In genomic region chr6:12260325-12261076, GRCm38 (mm10) we compare ENCODE assay signal across 8 mouse cellular contexts.
DNase-seq lines count a peak whose midpoint lies in the region; ATAC-seq and TF ChIP-seq lines count a peak whose summit lies in the region.

No protein-coding gene starts in this region.

- no peak for TF ChIP-seq EP300 in lung, postnatal 0 days (IDR thresholded peaks at IDR 0.05)

- WGBS in heart, embryonic 14.5 days: 37% methylated on average over 9 of the region's 9 CpGs
- 35% methylated on average over 9 of the region's 9 CpGs for WGBS in lung, postnatal 0 days

- H3K27ac ChIP-seq in heart, embryonic 14.5 days (replicated peaks in 1 of 2; ENCODE audit: control insufficient read depth in 1 of 2, insufficient read depth in 1 of 2, low read depth in 2 of 2, low read length in 2 of 2): no peak overlapping the region
- no peak overlapping the region for H3K27ac ChIP-seq in lung, postnatal 0 days (ENCODE audit: low read length)

- H3K27me3 ChIP-seq in heart, embryonic 14.5 days (ENCODE audit: control insufficient read depth, insufficient read depth, low read length): no peaks in the 10 kb centered on the region
- H3K27me3 ChIP-seq in lung, postnatal 0 days (replicated peaks; ENCODE audit: insufficient read depth, low read length): no peaks in the 10 kb centered on the region

- peak; percentile 9 to 47 for DNase-seq in heart, adult 18-20 months
- no peak for DNase-seq in heart, adult 11 months
- DNase-seq in MEL-GATA-1-ER (ENCODE audit: extremely low read depth, low read depth): peak; percentile 18
- peak; percentile 76 for DNase-seq in cerebellum, adult 9-10 months
- peak; percentile 61 for DNase-seq in kidney, postnatal 10 days
- DNase-seq in lung, postnatal 0 days (ENCODE audit: low spot score): peak; percentile 58
- peak; percentile 18 for DNase-seq in right cerebral cortex, postnatal 14 days

- peak; percentile 78 for TF ChIP-seq CTCF in lung, postnatal 0 days (IDR thresholded peaks at IDR 0.05)

- no peaks in the 10 kb centered on the region for H3K4me1 ChIP-seq in heart, embryonic 14.5 days (ENCODE audit: control insufficient read depth in 2 of 2, insufficient read depth in 2 of 2, low read length in 2 of 2)
- H3K4me1 ChIP-seq in lung, postnatal 0 days (ENCODE audit: insufficient read depth, low read depth, low read length): no peaks in the 10 kb centered on the region

- ATAC-seq in heart, embryonic 14.5 days (ENCODE audit: insufficient number of reproducible peaks, insufficient read depth, low FRiP score, low read depth): no peak
- ATAC-seq in lung, postnatal 0 days: peak; percentile 76

- no peaks in the 10 kb centered on the region for H3K9me3 ChIP-seq in heart, embryonic 14.5 days (ENCODE audit: control insufficient read depth, low read length)
- no peaks in the 10 kb centered on the region for H3K9me3 ChIP-seq in lung, postnatal 0 days (ENCODE audit: low read length)

- H3K9ac ChIP-seq in heart, embryonic 14.5 days (ENCODE audit: low read length): no peak overlapping the region
- H3K9ac ChIP-seq in lung, postnatal 0 days (replicated peaks; ENCODE audit: low read depth): no peak overlapping the region

- no peaks in the 10 kb centered on the region for H3K36me3 ChIP-seq in heart, embryonic 14.5 days (ENCODE audit: control insufficient read depth, insufficient read depth, low read length)
- H3K36me3 ChIP-seq in lung, postnatal 0 days (ENCODE audit: insufficient read depth, low read length): no peaks in the 10 kb centered on the region

- no peak overlapping the region for H3K4me3 ChIP-seq in heart, embryonic 14.5 days (ENCODE audit: control insufficient read depth in 1 of 2, insufficient read depth in 1 of 2, low read depth in 1 of 2, low read length in 2 of 2)
- H3K4me3 ChIP-seq in lung, postnatal 0 days (ENCODE audit: low read depth, low read length): no peak overlapping the region

- H3K4me2 ChIP-seq in heart, embryonic 14.5 days (ENCODE audit: low read length): peak overlapping the region; percentile 42
- no peak overlapping the region for H3K4me2 ChIP-seq in lung, postnatal 0 days (replicated peaks; ENCODE audit: low read depth, low read length)
